Mouse (Mus musculus): ENCODE results near the gene Ltb4r1.
A peak's percentile ranks its signal among the peaks of the same experiment; 100 is the strongest.

The Ltb4r1 gene

GRCm38 (mm10) chr14:55745861-55746237, 19.9 kb upstream of the Ltb4r1 start:
- DNase-seq (ENCODE audit: low read depth, low spot score) = no peak

- no peak for DNase-seq (ENCODE audit: low read depth, low spot score)
Observed at GRCm38 (mm10) chr14:55747051-55747847, 18.5 kb upstream of the Ltb4r1 start.

- DNase-seq (ENCODE audit: low read depth, low spot score) = no peak
Observed at GRCm38 (mm10) chr14:55757566-55757965, 8.2 kb upstream of the Ltb4r1 start.

- peak; percentile 69 for DNase-seq (ENCODE audit: low read depth, low spot score)
Observed at GRCm38 (mm10) chr14:55758363-55758784, 7.4 kb upstream of the Ltb4r1 start, which contains the start of gene Cideb. Gene Cideb (minus strand): TSS chr14:55758458.

DNA sequence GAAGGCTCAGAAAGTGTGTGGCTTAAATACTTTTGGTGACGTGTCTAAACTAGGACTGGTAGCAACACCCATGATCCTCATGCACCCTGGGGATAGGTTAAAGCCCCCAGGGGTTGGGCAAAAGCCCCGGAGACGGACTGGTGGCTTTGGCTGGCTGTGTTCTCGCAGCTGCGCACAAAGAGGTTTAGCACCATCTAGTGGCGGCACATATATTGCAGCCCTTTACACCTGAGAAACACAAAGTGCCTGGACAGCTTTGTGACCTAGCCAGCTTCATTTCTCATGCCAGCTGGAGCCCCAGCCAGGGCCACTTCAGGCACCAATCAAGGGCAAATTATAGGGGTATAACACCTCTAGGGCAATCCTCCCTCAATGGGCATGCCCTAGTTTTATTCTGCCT, 5.6 kb upstream of the Ltb4r1 start:
- DNase-seq (ENCODE audit: low read depth, low spot score) = peak; percentile 84

- no peak for DNase-seq (ENCODE audit: low read depth, low spot score)
Observed at GRCm38 (mm10) chr14:55761163-55761562, 4.6 kb upstream of the Ltb4r1 start, which contains the start of gene Ltb4r2. Gene Ltb4r2 (plus strand): TSS chr14:55761428.

GRCm38 (mm10) chr14:55762001-55762821, 3.6 kb upstream of the Ltb4r1 start:
- peak; percentile 61 for DNase-seq (ENCODE audit: low read depth, low spot score)

DNA sequence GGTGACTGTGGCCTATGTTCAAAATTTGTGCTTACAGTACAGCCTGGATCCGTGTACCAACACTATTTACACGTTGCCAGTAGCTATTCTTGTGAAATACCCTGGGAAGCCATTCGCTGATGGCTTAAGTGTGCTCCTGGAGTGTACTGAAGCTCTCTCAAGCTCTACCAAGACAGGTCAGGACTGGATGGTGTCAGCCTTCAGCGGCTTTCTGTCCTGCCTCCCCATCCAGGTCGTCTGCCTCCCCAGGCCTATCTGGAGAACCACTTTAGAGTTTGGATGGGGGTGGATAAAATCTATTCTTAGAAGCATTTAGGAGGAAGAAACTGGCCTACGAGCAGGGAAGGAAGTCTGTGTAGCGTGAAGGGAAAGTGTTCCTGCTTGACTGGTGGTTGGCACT, 2.6 kb upstream of the Ltb4r1 start:
- DNase-seq (ENCODE audit: low read depth, low spot score) = no peak

GRCm38 (mm10) chr14:55767519-55768414, 2.0 kb downstream of the Ltb4r1 start:
- peak; percentile 69 for DNase-seq (ENCODE audit: low read depth, low spot score)

GRCm38 (mm10) chr14:55768555-55768954, 2.8 kb downstream of the Ltb4r1 start:
- DNase-seq (ENCODE audit: low read depth, low spot score) = no peak

GRCm38 (mm10) chr14:55769087-55769703, 3.4 kb downstream of the Ltb4r1 start:
- no peak for DNase-seq (ENCODE audit: low read depth, low spot score)

DNA sequence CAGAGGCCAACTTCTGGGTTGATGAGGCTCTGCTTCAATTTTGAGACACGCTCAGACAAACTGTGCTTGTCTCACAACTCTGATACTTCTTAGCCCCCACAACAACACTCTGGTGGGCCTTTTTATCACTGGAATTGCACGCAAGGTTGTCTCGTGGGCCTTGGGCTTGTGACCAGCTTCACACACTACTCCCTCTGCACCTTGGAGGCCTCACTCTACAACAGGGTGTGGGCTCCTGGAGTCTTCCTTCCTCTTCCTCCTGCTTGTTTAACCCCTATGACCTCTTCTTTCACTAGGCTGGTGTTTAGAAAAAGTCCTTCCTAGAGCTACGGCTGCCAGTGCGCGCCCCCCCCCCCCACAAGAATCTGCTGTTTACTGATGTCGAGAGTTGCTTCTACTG, 10.9 kb downstream of the Ltb4r1 start:
- DNase-seq (ENCODE audit: low read depth, low spot score) = no peak

GRCm38 (mm10) chr14:55777176-55777575, 11.4 kb downstream of the Ltb4r1 start:
- no peak for DNase-seq (ENCODE audit: low read depth, low spot score)

DNA sequence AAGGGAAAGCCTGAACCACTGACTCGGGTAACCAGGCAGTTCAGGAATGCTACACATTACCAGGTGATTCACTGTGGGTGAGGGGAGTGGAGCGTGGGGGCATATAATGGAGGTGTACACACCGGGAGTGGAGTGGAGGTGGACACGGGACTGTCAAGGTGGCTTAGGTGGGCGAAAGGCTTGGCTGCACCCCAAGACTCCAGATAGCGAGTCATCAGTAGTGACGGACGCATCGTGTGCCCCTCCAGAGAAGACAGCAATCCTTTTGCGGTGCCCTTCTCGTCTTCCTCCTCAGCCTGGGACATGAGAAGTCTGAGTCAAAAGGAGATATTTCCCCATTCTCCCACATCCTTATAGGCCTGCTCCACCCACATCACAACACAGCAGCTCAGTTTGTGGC, 12.0 kb downstream of the Ltb4r1 start:
- no peak for DNase-seq (ENCODE audit: low read depth, low spot score)

DNA sequence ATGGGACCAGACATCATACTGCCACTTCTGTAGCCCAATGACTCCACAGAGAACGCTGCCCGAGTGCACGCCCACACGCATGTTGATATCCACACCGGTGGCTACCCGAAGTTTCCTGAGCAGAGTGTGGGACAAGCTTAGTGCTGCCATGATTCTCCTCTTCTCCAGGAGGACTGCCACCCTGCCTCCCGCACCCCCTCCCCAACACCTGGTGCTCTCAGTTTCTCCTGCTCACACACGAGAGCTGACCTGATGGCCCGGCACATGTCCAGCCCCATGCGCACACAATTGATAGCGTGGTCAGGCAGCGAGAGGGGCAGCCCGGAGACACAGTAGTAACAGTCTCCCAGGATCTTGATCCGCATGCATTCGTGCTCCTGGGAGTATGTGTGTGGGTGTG, 12.9 kb downstream of the Ltb4r1 start:
- DNase-seq (ENCODE audit: low read depth, low spot score) = no peak

DNA sequence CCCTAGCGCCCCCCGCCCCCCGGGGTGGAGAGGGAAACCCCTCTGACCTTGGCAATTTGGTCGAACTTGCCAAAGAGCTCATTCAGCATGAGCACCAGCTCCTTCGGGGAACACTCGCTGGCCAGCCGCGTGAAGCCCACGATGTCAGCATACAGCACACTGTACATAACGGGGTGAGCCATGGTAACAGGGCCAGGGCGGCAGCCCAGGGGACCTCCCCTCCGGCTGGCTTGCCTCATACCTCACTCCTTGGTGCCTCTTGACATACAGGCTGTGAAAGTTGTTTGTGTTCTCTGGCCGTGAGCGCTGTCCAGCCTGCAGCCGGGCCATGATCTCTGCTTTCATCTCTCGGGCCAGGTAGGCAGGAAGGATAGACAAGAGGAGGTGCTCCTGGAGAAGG, 13.9 kb downstream of the Ltb4r1 start:
- no peak for DNase-seq (ENCODE audit: low read depth, low spot score)

GRCm38 (mm10) chr14:55780736-55781135, 15.0 kb downstream of the Ltb4r1 start:
- no peak for DNase-seq (ENCODE audit: low read depth, low spot score)

- DNase-seq (ENCODE audit: low read depth, low spot score) = peak; percentile 87
Observed at GRCm38 (mm10) chr14:55781310-55781709, 15.5 kb downstream of the Ltb4r1 start.

- DNase-seq (ENCODE audit: low read depth, low spot score) = no peak
Observed at GRCm38 (mm10) chr14:55782361-55782960, 16.7 kb downstream of the Ltb4r1 start.

DNA sequence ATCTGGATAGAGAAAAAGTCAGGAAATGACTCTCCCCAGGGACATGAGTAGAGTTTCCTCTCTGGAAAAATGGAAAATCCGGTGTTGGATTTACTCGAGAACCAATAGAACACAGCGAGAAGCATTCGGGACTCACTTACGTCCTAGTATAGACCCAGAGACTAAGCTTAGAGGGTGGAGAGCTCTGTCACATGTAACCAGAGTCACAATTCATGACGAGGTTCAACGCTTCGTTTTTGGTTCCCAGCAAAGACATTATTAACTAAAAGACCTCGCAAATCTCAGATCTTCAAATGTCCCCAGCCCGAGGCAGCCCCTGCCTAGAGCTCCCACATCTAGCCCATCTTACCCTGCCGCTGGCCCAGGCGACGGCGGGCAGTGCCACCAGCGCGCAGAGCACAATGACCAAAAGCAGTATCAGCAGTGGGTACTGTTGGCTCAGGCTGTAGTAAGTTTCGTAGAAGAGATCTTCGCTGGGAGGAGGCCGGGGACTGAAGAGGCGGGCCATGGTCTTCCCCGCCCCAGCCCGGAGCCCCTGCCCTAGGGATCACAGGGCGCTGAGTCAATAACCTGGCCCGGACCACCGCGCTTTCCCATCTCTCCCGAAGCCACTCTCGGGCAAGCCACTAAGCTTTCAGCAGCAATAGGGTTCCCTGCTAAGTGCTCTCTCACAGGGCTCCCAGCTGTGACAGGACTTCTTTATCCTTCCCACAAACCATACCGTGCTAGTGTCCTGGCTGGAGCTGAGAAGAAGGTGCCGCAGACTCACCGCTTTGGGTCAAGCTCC, 17.6 kb downstream of the Ltb4r1 start:
- peak; percentile 70 for DNase-seq (ENCODE audit: low read depth, low spot score)
